Mouse (Mus musculus): ENCODE results near the gene U2surp. TPM values are rescaled to one million over a fixed set of nuclear protein-coding genes. Genes with fewer than 3 reads are reported as not detected.

The U2surp gene
- total and polyA plus RNA-seq, 3 experiments = 69.0 to 244 (median 72.1) TPM

DNA sequence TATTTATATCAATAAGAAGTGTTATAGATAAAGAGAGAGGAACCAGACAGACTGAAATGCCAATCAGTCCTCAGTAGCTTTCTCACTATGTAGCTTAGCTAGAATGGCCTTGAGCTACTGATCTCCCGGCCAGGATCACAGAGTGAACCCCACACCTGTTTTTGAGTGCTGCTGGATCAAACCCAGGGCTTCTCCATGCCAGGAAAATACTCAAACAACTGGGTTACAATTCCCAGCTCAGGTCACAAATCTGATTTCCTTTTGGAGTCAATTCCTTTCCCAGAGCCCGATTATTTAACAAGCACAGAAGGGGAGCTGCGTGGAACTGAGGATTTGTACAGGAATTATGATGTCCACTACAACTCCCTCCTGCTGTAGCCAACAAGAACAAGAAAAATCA, 31.8 kb downstream of the U2surp start:
- Histone ChIP-seq H3K79me2 (ENCODE audit: control insufficient read depth, insufficient read depth, low read length, poor library complexity) (no peaks in the 10 kb centered on the region), H3K4me1 (ENCODE audit: control insufficient read depth in 1 of 2, insufficient read depth in 2 of 2, low read length in 2 of 2) (no peaks in the 10 kb centered on the region), H3K4me3 (ENCODE audit: control insufficient read depth in 1 of 2, insufficient read depth in 1 of 2, low read depth in 2 of 2, low read length in 2 of 2) (no peak overlapping the region), H3K27ac (ENCODE audit: control insufficient read depth, low read depth, low read length) (no peak overlapping the region), H3K36me3 (ENCODE audit: control insufficient read depth in 1 of 2, insufficient read depth in 2 of 2, low read length in 2 of 2) (peaks cover 0 to 58% of the 10 kb centered on the region in 2 experiments; a peak in 3 of 4 replicates), H3K27me3 (ENCODE audit: control insufficient read depth in 1 of 2, insufficient read depth in 2 of 2, low read length in 2 of 2) (no peaks in the 10 kb centered on the region), H3K9ac (ENCODE audit: control insufficient read depth, low read depth, low read length, poor library complexity, severe bottlenecking) (no peak overlapping the region), H3K9me3 (replicated peaks; ENCODE audit: insufficient read depth, low read length) (no peaks in the 10 kb centered on the region)
- no peak for DNase-seq (ENCODE audit: low read depth, low spot score)
- TF ChIP-seq SIN3A (IDR thresholded peaks at IDR 0.05; ENCODE audit: low read length) (no peak), POLR2AphosphoS2 (IDR thresholded peaks at IDR 0.05; ENCODE audit: low read length) (no peak), BHLHE40 (IDR thresholded peaks at IDR 0.05; ENCODE audit: borderline replicate concordance, low read depth, low read length) (no peak), POLR2A (IDR thresholded peaks at IDR 0.05; ENCODE audit: control insufficient read depth in 1 of 2, insufficient read depth in 1 of 2, low read depth in 1 of 2, low read length in 2 of 2, poor library complexity in 1 of 2) (no peak), JUND (IDR thresholded peaks at IDR 0.05; ENCODE audit: low read depth, low read length) (no peak), USF2 (IDR thresholded peaks at IDR 0.05; ENCODE audit: borderline replicate concordance in 1 of 2, insufficient read depth in 1 of 2, low read depth in 1 of 2, low read length in 2 of 2) (no peak), E2F4 (IDR thresholded peaks at IDR 0.05; ENCODE audit: borderline replicate concordance, low read depth, low read length) (no peak), NRF1 (IDR thresholded peaks at IDR 0.05; ENCODE audit: insufficient read depth, low read depth, low read length, poor library complexity, severe bottlenecking) (no peak), UBTF (IDR thresholded peaks at IDR 0.05; ENCODE audit: borderline replicate concordance, insufficient read depth, low read depth, low read length) (no peak), TAL1 (IDR thresholded peaks at IDR 0.05; ENCODE audit: low read length) (no peak), GABPA (IDR thresholded peaks at IDR 0.05; ENCODE audit: low read depth, low read length) (no peak), ETS1 (IDR thresholded peaks at IDR 0.05; ENCODE audit: low read depth, low read length) (no peak), ZNF384 (IDR thresholded peaks at IDR 0.05; ENCODE audit: low read depth, low read length) (no peak), MAFK (IDR thresholded peaks at IDR 0.05; ENCODE audit: borderline replicate concordance, low read depth, low read length) (no peak), NELFE (IDR thresholded peaks at IDR 0.05; ENCODE audit: low read depth, low read length) (no peak), TBP (IDR thresholded peaks at IDR 0.05; ENCODE audit: low read depth, low read length) (no peak), CHD1 (IDR thresholded peaks at IDR 0.05; ENCODE audit: low read depth, low read length) (no peak), HCFC1 (IDR thresholded peaks at IDR 0.05; ENCODE audit: low read depth, low read length) (no peak), ZC3H11A (IDR thresholded peaks at IDR 0.05; ENCODE audit: low read depth, low read length) (no peak), KAT2A (conservative IDR thresholded peaks at IDR 0.05; ENCODE audit: low read depth, low read length) (no peak)

DNA sequence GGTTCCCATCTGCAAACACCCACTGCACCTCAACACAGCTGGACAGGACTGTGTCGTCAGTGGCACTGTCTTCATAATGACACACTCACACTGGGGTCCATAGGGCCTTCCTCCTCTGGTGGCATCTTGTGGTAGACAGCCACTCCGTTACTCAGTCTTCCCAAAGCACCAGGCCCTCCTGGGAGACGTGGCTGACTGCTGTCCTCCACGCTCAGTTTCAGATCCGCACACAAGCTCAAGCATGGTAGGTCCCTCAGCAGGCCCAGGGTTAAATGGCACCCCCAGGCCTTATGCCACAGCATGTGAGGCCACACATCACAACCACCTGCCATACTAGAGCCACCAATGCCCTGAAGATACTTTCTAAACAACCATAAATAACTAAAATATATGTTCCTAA, 33.4 kb downstream of the U2surp start:
- Histone ChIP-seq H3K4me3 (ENCODE audit: control insufficient read depth in 1 of 2, insufficient read depth in 1 of 2, low read depth in 2 of 2, low read length in 2 of 2) (no peak overlapping the region), H3K27me3 (ENCODE audit: control insufficient read depth in 1 of 2, insufficient read depth in 2 of 2, low read length in 2 of 2) (no peaks in the 10 kb centered on the region), H3K4me1 (ENCODE audit: control insufficient read depth in 1 of 2, insufficient read depth in 2 of 2, low read length in 2 of 2) (no peaks in the 10 kb centered on the region), H3K27ac (ENCODE audit: control insufficient read depth, low read depth, low read length) (no peak overlapping the region), H3K9me3 (replicated peaks; ENCODE audit: insufficient read depth, low read length) (no peaks in the 10 kb centered on the region), H3K9ac (ENCODE audit: control insufficient read depth, low read depth, low read length, poor library complexity, severe bottlenecking) (no peak overlapping the region), H3K36me3 (ENCODE audit: control insufficient read depth in 1 of 2, insufficient read depth in 2 of 2, low read length in 2 of 2) (peaks cover 0 to 47% of the 10 kb centered on the region in 2 experiments; a peak in 3 of 4 replicates), H3K79me2 (ENCODE audit: control insufficient read depth, insufficient read depth, low read length, poor library complexity) (no peaks in the 10 kb centered on the region)
- no peak for DNase-seq (ENCODE audit: low read depth, low spot score)
- no peak for TF ChIP-seq KAT2A (conservative IDR thresholded peaks at IDR 0.05; ENCODE audit: low read depth, low read length)
- no peak for TF ChIP-seq CHD2 (IDR thresholded peaks at IDR 0.05; ENCODE audit: low read length)
- no peak for TF ChIP-seq POLR2A (IDR thresholded peaks at IDR 0.05; ENCODE audit: control insufficient read depth in 1 of 2, insufficient read depth in 1 of 2, low read depth in 1 of 2, low read length in 2 of 2, poor library complexity in 1 of 2)
- TF ChIP-seq MAFK (IDR thresholded peaks at IDR 0.05; ENCODE audit: borderline replicate concordance, low read depth, low read length) = no peak
- no peak for TF ChIP-seq ELF1 (IDR thresholded peaks at IDR 0.05; ENCODE audit: low read depth, low read length)
